Mouse (Mus musculus) adrenal gland, adult (tissue): Measurements from ENCODE around the gene Dctn3.
A peak's percentile ranks its signal among the peaks of the same experiment; 100 is the strongest.

Experiments used
- DNase-seq, 2 experiments: peaks; one replicate each; pipeline ENCODE4 v3.0.0; 2022 to 2023; ENCODE audit warnings: low spot score in 1 of 2; ENCODE audit not compliant: inconsistent age in 2 of 2

Dctn3 gene

DNA sequence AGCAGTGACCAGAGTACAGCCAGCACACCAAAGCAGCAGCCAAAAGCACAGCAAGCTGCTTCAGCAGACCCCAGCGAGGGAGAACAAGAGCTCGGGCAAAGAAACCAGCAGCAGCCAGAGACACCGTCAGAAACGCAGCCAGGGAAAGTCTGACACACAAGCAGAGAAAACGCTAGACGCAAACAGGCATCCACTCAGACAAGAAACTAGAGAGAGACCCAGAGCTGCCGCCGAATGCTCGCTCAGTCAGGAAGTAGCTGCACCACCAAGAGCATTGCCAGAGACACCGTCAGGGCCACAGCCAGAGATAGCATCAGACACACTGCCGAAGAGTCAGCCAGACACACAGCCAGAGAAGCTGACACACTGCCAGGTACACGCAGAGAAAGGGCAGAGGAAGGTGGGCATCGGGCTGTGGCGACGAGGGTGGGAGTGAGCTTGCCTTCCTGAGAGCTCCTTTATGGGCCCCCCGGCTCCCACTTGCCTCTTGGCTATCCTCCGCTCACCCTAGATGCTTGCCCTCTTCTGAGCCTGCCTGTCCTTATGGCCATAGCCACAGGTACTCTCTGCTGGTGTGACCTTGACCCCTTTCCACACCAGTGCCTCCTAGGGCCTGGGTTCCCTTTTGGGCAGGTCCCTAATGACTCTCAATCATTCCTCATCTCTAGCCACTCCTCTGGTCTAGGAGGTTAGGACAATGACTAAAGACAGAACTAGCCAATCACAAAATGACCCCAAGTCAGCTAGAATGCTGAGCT lies 46.5 kb downstream of the Dctn3 start:
- DNase-seq, result peak; percentile 71 to 87

GRCm38 (mm10) chr4:41673186-41673585 lies 49.8 kb downstream of the Dctn3 start:
- no peak for DNase-seq

DNA sequence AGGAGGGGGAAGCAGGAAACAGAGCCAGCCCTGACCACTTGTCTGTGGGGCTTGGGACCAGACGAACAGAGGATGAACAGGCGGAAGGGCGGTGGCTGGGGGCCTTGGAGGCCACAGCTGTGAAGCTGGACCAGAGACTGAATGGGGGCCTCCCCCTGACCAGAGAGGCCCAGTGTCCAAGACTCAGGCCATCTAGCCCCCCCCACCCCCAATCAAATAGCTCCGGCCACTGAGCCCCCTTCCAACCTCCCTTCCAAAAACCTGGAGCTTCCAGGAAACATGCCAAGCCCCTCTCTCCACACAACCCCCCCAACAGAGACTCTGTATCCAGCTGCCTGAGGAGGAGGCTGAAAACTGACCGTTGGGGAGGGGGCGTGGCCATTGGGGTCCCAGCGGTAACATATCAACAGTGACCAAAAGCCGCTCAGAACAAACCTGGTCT lies 50.4 kb downstream of the Dctn3 start:
- no peak for DNase-seq

DNA sequence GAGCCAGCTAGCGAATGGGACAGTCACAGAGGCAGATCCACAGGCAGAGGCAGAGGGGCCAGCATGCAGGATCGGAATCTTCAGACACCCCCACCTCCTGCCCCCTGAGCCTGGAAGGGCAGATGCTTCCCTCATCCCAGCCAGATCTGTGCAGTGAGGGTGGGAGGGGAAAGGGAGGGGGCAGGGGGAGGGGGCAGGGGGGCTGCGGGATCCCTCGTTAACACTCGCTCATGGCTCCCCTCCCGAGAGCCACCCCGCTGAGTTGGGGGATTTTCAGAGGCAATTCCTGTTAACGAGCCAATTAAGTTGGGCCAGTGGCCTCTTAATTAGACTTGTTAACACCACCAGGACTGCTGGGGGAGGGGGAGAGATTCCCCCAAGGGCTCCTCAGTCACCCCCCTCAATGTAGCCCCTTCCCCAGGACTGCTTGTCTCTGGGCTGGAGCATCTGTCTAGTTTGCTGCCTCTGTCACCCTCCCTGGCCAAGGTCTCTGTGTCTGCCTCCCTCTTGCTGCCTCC lies 50.9 kb downstream of the Dctn3 start:
- no peak for DNase-seq

- DNase-seq, result no peak
These were observed 51.5 kb downstream of the Dctn3 start for GRCm38 (mm10) chr4:41671500-41671899.

- DNase-seq, result no peak
These were observed 52.1 kb downstream of the Dctn3 start for GRCm38 (mm10) chr4:41670836-41671235.

GRCm38 (mm10) chr4:41666646-41667045 lies 56.3 kb downstream of the Dctn3 start:
- no peak for DNase-seq

DNA sequence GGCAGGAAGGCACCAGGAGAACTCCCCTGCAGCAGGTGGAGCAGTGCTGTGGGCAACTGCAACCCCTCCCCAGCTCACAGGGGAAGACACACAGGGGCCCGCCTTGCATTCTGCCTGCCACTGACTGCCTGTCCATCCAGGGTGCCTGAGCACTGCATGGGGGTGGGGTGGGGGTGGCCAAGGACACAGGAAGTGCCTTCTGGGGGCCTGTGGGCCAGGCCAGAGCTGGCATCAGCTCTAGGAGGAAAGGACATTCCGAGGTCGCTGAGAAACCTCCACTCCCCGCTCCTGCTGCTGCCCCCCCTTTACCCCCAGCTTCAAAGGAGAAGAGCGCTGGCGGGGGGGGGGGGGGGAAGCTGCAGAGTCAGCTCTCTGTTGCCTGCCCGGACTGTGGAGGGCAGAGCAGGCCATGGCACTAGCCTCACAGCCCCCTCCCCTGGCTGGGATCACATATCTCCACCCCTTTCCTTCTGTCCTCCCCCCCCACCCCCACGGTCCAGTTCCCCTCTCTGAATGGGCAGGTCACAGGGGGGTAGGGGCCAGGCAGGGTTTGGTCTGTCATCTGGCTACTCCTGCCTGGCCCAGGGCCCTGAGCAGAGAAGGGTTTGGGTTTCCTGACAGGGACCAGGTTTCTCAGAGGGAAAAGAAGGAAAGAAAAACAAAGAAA lies 57.8 kb downstream of the Dctn3 start:
- DNase-seq, result peak; percentile 68 to 84
